Mouse (Mus musculus): ENCODE data around the gene 1700020D05Rik.

1700020D05Rik gene

DNA sequence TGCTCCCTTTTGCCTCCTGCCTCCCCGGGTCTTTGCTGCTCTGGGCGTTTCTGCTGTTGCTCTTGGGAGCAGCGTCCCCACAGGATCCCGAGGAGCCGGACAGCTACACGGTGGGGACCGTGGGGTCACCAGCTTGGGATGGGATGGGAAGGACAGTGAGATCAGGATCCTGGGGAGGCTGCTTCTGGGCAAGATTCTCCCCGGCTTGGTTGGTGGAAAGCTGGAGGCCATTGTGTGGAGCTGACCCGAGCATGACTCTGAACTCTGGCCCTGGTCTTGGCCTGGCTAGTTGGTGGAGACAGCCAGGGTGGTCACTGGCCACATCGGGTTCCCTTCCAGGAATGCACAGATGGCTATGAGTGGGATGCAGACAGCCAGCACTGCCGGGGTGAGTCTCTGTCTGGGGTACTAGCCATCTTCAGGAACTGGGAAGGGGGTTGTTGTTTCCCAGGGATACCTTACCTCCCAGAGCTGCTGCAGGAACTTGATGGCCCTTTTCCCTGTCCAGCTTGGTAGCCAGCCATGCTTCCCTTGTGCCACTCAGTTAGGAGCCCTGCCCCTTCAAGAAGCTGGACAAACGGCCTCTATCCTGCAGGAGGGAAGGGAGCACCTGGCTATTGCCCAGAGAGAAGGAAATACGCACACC, 28.4 kb downstream of the 1700020D05Rik start:
- in situ Hi-C loops (cut with MboI, MseI) = no loop called here

DNA sequence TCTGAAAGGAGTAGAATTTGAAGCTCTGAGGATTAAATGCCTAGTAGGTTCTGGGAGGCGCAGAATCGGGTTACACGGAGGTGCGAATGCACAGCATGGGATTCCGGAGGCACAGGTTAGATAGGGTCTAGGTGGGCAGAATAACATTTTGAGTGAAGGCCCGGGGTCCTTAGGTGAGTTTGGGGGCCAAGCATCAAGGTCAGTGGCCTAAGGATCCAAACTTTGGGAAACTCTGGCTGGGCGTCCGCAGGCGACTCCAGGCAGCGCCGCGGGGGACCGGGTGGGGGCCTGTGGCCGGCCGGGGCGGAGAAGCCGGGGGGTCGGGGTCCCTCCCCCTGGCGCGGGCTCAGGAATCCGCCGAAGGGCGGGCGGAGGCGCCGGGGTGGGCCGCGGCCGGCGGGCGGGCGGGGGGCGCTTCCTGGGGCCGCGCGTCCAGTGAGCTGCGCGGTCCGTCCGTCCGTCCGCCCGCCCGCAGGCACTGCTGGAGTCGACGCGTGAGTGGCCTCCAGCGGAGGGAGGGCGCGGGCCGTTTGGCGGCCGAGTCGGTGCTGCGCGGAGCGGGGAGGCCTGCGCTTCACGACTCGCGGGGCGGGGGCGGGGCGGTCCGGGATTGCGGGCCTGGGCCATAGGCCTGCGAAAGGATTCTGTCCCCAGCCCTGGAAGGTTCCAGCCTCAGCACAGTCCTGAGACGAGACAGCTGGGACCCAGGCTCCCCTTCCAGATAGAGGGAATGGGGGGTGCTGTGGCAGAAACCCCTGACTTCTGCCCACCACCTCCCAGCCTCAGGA, 29.1 kb downstream of the 1700020D05Rik start:
- in situ Hi-C loops (cut with MboI, MseI) = no loop called here

DNA sequence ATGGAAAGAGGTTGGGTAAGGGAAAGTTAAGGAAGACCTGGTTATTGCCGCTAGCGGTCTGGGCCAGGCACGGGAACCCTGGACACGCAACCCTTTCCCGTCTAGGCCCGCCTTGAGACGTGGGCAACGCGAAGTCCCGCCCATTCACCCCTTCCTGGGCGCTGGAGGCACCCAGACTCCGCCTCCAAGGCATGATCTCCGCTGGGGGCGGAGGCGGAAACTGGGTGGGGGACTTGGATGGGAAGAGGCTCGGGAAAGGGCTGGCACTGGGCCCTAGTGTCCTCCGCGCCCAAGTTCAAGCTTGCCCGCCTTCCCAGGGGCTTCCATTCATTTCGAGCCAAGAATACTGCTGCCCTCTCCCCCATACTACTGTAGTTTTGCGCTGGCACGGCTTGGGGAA, 29.9 kb downstream of the 1700020D05Rik start, which contains the start of gene Efemp2:
Efemp2 (plus strand) TSS at position 235 of the 400 bp plus-strand sequence.
- in situ Hi-C loops (cut with MboI, MseI) = no loop called here

DNA sequence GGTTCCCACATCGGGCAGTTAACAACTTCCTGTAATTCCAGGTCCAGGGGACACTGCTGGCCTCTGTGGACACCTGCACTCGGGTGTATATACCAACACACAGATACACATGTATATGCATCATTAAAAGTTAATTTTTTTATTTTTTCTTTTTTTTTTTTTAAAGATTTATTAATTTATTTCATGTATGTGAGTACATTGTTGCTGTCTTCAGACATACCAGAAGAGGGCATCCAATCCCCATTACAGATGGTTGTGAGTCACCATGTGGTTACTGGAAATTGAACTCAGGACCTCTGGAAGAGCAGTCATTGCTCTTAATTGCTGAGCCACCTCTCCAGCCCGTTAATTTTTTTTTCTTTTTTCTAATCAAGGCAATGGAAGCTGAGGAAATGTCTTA, 30.7 kb downstream of the 1700020D05Rik start:
- in situ Hi-C loops (cut with MboI, MseI) = no loop called here

DNA sequence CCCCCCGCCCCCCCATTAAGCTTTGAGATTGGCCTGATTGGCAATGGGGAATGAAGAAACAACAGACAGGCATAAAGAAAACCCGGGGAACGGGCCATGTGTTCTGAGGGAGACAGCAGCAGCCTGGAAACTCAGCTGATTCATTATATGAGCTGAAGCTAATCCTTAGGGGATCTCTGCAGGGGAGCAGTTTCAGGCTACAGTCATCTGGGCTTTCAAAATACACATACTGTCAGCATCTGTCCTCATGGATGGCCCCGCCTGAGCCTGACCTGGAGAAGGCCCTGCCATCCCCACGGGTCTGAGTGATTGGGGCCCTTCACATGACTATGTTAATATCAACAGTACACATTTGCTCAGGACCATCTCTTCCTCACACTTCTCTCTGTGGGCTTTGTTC, 31.7 kb downstream of the 1700020D05Rik start:
- in situ Hi-C loops (cut with MboI, MseI) = no loop called here

DNA sequence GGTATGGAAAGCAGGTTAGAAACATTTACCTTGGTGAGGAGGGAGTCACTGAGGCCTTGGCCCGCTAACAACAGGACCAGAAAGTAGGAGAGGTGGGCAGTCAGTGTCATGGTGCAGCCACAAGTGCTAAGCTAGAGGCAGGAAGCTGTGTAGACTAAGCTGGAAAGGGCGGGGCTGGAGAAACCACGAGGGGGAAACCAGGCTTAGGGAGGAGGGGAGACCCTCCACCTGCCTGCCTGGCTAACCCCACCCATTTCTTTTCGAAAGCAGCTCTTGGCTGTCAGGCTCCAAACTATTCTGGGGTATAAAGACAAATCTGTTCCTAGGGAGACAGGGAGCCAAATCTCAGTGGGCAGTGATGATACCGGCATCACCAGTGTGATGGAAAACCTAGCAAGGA, 35.2 kb downstream of the 1700020D05Rik start, which contains the start of gene Ctsw:
Ctsw (minus strand) TSS at position 134 of the 400 bp plus-strand sequence.
- in situ Hi-C loops (cut with MboI, MseI) = no loop called here

DNA sequence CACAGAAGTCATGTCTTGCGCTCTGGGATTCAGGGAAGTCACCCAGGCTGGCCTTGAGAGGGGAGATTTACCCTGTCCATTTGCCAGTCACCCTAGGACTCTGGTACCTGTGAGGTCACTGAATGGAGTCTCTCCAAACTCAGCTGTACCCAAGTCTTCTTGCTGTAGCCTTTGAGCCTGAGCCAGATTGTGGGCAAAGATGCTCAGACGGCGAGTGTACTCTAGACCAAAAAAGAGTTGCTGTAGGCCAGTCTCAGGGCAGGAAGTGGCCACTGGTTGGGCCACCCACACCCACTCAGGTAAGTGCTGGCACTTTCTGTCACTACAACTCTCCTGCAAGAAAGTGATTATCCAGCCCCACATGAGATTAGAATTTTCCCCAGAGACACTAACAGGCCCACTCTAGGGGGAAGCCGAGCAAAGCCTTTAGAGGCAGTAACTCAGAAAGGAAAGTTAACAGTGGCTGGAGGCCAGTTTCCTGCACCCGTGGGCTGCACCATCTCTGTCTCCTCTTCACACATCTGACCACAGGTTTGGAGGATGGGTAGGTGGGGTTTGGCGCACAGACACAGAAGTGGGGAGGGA, 36.6 kb downstream of the 1700020D05Rik start:
- in situ Hi-C loops (cut with MboI, MseI) = no loop called here

DNA sequence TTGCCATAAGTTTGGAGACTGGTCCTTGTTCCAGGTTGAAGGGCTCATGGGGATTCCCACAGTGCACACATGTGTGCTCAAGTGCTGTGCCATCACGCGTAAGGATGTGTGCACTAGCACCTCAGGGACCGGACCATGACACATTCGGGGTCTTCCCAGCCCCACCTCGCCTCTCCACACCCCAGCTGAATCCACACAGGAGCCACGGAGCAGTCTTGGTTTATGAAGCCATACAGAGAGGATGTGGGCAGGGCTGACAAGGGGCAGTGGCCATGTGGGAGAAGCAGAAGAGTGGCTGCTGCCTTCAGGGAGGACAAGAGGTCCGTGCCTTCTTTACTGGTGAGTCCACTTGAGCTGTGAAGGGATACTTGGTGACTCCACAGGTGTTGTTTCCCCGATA, 38.5 kb downstream of the 1700020D05Rik start:
- in situ Hi-C loops (cut with MboI, MseI) = no loop called here

DNA sequence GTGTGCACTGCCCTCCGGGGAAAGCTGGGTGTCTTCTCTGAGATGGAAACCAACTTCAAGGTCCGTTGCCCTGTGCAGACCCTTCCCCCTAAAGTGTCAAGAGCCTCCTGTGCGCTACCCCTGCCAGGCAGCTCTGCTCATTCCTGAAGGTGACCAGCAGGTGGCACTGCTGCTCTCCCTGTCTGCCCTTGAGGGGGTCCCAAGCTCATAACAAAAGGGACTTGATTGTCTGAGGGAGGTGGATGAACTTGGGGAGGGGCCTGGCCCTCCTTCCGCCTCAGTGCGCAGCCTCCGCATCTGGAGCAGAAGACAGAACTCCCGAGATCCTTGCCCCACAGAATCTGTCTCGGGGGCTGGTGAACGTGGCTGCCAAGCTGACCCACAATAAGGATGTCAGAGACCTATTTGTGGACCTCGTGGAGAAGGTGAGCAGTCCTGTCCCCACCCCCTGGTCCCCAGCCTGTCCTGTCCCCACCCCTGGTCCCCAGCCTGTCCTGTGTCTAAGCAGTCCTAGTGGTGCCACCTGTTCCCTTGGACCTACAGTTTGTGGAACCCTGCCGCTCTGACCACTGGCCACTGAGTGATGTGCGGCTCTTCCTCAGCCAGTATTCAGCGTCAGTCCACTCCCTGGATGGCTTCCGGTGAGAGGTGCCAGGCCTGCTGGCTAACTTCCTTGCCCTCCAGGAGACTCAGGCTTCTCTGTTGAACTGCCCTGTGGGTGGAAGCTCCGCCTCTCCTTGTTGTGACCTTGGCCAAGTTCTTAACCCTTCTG, 39.6 kb downstream of the 1700020D05Rik start:
- in situ Hi-C loops (cut with MboI, MseI) = no loop called here

DNA sequence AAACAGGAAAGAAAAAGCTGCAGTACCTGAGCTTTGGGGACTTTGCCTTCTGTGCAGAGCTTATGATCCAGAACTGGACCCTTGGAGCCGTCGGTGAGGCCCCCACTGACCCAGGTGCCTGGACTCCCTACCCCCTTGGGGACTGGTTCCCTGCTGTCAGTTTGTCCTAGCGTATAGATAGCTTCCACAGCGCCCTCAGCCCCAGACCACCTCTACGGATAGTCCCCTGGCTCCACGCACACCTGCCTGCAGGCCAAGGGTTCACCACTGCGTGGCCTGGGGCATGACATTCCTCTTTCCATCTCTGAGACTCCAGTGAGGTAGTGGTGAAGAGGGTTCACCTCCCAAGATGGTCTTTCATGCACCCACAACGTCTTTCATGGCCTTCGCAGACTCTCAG, 40.4 kb downstream of the 1700020D05Rik start:
- in situ Hi-C loops (cut with MboI, MseI) = no loop called here

DNA sequence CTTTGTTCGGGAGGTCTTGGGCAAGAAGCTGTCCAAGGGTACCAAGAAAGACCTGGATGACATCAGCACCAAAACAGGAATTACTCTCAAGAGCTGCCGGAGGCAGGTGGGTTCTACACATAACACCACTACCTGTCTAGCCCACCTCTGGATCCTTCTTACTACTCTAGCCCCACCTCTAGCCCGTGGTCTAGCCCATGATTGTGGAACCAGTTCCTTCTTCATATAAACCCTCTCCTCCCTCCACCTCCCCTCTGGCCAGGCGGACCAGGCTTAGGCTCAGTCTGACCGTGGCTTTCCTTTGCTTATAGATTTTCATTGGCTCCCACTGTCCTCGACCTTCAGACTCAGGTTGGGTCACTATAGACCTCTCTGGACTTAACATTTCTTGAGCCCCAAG, 42.2 kb downstream of the 1700020D05Rik start:
- in situ Hi-C loops (cut with MboI, MseI) = no loop called here

DNA sequence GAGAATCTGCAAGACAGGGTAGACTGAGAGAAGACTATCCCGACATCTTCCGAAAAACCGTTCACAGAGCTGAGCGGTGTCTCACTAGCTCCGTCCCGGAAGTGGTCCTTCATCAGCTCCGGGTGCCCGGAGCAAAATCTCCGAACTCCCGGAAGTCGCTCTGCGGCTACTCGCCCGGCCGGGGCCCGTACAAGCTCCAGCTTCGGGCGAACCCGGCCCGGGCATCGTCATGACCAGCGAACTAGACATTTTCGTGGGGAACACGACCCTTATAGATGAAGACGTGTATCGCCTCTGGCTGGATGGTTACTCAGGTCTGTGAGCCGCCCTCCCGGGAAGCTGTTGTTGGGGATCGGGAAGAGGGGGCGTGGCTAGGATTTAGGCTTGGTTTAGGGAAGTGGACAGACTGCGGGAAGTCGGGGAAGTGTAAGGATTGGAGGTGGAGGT, 43.1 kb downstream of the 1700020D05Rik start, which contains the start of gene Fibp:
Fibp (plus strand) TSS at position 151 of the 447 bp plus-strand sequence.
- in situ Hi-C loops (cut with MboI, MseI) = no loop called here

DNA sequence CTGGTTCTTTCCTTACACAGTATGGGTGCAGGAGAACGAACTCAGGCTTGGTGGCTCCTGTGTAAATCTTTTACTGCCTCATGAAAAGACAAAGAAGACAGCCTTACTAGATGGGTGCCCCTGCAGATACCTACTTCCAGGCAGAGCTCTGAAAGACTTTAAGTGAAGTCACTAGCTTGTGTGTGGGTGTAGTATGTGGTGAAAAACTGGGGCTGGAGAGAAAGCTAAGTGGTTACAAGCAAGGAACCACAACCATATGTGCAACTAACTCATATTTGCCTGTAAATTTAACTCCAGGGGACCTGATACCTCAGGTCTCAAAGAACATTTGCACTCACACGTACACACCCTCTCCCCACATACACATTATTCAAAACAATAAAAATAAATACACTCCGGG, 43.7 kb downstream of the 1700020D05Rik start:
- in situ Hi-C loops (cut with MboI, MseI) = no loop called here

DNA sequence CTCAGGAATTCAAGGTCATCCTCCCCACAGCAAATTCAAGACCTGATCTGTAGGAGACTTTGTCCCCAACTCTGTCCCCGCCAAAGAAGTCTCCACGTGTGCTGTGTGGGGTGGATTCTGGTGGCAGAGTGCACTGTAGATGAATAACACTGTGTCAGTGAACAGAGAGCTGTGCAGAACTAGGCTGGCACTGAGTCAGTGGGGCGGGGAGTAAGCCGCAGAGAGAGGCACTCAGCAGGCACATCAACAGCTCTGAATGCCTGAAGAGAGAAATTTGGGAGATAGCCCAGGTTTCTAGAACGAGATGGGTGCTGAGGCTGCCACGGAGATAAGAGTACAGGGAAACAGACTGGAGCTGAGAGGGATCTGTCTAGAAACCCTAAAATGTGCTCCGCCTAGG, 44.6 kb downstream of the 1700020D05Rik start:
- in situ Hi-C loops (cut with MboI, MseI) = no loop called here

DNA sequence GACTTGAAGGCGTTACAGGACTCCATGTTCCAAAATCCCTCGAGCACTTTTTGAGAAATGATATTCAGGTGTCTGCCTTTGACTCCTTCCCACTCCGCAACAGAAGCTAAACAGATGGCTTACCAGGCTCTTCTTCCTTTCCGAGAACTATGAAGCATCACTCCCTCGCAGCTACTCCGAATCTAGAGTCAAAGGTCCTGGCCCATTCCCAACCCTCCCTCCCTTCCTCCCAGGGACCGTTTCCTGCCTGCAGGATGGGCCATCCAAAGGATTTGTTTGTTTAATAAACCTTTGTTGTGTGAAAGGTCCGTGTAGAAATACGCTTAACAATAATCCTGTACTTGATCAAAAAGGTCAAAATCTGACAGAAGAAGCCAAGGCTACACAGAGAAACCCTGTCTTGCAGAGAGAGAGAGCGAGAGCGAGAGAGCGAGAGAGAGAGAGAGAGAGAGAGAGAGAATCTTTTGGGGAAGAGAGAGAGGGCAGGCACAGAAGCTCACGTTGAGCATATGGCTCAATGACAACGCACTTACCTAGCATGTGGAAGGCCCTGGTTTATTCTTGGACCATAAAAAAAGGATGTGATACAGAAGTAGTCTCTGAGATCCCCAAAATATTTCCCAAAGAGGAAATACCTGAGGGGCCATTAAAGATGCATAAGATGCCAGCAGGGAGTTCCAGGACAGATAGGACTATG, 45.7 kb downstream of the 1700020D05Rik start, which contains the start of gene Ccdc85b:
Ccdc85b (minus strand) TSS at position 149 of the 697 bp plus-strand sequence.
- in situ Hi-C loops (cut with MboI, MseI) = no loop called here

DNA sequence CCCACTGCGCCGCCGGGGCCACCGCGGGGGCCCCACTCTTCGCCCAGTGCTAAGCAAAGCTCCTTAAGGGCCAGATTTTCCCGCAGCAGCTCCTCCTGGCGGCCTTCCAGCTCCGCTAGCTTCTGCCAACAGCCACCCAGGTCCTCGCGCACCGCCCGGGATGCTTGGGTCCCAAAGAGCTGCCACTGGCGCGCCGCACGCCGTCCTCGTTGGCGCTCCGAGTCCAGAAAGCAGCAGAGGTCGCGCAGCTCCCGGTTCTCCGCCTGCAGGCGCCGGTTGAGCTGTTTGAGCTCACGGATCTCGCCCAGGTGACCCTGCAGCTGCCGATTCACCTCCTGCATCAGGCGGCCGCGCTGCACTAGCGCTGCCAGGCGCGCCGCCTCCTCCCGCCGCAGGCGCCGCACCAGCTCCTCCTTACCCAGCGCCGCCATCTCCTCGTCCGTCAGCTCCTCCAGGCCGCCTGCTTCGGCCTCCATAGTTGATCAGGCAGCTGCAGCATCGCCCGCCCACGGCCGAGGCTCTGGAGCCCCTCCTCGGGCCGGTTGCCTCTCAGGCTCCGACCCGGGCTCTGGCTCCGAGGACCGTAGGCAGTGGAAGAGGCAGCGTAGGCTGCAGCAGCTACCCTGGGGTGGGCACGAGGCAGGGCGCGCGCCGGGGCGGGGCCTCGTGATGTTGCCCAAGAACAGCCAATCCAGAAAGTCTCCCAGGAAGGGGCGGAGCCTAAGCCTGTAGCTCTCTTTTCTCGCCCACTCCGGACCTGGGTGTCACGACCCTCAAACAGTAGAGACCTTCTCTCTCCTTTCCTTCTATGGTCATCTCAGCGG, 46.5 kb downstream of the 1700020D05Rik start:
- in situ Hi-C loops (cut with MboI, MseI) = no loop called here

DNA sequence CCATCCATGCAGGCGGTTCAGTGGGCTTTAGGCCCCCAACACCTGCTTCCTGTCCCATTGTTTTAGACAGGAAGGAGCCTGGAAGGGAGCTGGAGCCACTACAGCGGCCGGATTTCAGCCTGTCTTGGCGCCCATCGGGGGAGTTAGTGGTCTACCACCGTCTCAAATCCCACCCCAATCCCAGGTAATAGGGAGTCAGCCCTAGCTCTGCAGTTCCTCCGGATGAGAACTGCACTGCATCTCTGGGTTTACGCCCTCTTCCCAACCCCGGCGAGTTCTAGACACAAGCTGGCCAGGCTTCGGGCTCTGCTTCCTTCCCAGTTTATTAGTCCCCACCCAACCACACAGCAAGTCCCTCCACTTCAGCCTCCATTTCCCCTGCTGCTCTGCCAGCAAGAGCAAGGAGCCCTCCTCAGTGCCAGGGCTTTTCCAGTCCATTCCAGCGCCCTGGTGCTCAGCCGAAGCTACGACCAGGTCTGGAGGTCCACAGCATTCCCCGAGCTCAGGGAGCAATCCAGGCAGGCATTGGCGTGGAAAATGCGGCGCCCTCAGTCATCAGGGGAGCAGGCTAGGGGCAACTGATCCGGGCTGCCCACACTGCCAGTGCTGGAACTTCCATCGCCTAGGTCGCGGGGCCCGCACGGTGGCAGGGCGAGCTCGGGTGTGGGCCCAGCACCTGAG, 47.2 kb downstream of the 1700020D05Rik start:
- in situ Hi-C loops (cut with MboI, MseI) = no loop called here

DNA sequence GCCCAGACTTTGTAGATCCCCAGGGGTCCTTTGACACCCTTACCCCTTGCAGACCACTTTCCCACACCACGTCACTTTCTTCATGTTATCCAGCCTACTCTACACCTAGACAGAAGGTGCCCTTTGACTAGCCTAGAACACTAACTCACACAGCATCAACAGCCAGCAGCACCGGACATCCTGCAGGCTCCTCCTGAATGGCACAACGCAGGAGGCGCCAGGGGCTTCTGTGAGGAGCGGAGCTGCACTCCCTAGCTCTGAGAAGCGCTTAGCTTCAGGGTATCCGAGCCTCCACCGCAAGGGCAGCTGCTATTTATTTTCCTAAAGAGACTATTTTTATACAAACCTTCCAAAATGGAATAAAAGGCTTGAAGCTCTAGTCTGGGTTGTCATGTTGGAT, 48.0 kb downstream of the 1700020D05Rik start:
- in situ Hi-C loops (cut with MboI, MseI) = no loop called here

DNA sequence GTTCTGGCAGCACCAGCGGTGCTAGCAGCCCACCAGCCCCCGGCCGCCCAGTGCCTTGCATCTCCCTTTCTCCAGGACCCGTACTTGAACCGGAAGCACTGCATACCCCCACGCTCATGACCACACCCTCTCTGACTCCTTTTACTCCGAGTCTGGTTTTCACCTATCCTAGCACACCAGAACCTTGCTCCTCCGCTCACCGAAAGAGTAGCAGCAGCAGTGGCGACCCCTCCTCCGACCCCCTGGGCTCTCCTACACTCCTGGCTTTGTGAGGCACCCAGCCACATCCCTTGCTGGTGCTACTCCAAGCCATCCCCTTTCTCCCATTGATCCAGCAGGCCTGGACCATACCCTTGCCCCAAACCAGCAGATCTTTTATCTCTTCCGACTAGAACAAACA, 48.5 kb downstream of the 1700020D05Rik start:
- in situ Hi-C loops (cut with MboI, MseI) = no loop called here
